Mouse (Mus musculus): ENCODE measurements around the gene Gck. TPM values are rescaled to one million over a fixed set of nuclear protein-coding genes. Genes with fewer than 3 reads are reported as not detected.

Gene Gck
- total RNA-seq, 2 experiments from 2014 or later = 0.83 to 1.2 TPM

DNA sequence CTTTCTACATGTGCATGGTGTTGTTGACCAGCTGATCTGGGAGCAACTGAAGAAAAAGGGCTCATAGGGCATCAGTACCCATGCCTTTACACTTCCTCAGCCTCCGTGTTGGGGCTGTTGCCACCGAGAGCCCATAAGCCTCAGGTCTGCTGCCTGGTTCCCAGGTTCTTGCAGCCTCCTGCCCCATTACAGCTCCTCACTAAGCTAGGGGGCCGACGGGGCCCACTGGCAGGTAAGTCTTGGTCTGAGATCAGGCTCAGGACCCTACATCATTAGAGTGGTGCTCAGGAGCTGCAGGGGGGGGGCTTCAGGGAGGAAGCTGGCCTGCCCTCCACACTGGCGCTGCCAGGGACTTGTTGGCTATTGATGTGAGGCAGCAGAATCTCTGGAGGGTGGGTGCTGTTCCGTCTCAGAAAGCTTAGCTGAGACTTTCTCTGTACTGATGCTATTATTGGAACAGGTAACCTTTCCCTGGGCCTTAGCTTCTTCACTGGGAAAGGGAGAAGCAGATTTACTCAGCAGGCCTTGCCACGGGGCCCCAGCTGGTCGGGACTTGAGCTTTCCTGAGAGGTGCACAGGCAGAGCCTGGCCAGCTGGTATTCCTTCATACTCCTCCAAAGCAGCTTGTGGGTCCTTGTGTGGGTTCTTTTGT is 93.3 kb downstream of the Gck start:
- intact Hi-C loops (cut with DNase I) = no loop called here
- DNase-seq (ENCODE audit: low spot score in 2 of 2) = no peak

DNA sequence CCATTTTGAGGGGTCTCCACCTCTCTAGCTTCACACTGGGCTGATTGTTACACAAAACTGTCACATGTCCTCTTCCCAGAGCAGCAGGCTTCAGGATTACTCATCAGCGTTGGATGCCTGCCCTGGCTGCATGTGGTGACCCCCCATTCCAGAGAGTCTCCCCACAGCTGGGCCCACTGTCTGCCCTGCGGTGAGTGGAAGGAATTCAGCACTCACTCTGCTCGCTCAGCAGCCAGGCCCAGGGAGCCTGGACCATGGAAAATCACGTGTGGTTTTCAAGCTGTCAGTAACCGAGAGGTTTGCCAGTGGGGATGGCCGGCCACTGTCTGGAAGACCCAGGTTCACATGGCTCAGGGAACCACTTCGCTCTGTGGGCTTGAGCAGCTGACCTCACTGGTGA is 94.0 kb downstream of the Gck start:
- intact Hi-C loops (cut with DNase I) = no loop called here
- peak; percentile 30 to 57 for DNase-seq (ENCODE audit: low spot score in 2 of 2)

DNA sequence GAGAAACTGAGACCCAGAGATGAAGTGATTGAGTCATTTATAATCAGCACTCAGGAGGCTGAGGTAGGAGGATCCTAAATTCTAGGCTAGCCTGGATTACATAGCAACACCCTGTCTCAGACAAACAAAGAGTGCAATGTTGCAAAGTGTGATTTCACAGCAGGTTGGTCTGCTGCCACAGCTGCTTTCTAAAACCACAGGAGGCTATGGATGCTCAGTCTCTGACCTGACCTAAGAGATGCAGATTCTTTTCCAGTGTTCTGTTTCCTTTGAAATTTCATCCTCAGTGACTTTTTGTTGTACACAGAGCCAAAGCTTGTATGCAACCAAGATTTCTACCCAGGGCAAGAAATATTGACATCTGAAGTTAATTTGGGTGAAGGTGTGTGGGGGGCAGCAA is 94.4 kb downstream of the Gck start:
- intact Hi-C loops (cut with DNase I) = no loop called here
- DNase-seq (ENCODE audit: low spot score in 2 of 2) = no peak

- intact Hi-C loops (cut with DNase I) = no loop called here
- no peak for DNase-seq (ENCODE audit: low spot score in 2 of 2)
Measured at GRCm38 (mm10) chr11:5852314-5852713, 97.6 kb downstream of the Gck start.

DNA sequence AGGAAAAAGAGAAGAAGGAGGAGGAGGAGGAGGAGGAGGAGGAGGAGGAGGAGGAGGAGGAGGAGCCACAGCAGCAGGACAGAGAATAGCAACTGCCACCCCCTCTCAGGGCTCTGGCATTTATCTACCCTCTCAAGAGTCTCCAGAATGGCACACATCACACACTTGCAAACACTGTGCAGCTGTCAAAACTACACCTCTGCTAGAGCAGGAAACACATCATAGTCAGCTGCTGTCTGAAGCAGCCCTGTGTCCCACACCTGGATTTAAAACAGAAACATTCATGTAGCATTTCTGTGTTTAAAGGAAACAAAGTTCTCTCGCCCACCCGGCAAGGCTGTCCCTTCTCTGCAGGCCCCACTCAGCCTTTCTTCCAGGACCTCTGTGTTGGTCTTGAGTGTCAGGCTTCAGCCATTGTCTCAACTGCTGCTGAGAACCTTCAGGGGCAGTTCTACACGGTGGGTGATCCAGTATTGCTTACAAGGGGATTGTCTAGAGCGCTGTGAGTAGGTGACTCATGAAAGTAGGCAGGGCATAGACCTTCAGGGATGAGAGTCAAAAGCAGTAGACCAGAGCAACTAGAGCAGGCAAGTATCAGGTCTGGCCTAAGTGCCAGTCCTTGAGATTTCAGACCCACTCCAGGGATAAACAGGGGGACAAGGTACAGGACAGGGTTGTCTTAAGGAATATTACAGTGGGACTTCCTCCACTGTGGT is 98.7 kb downstream of the Gck start:
- intact Hi-C loops (cut with DNase I) = no loop called here

More for the DNA sequence above, 98.7 kb downstream of the Gck start:
- DNase-seq (ENCODE audit: low spot score in 2 of 2) = no peak

Other genes starting within 250 kb of the Gck start
- 10 to 100 TPM; 69.2 to 76.5 TPM for gene Mrps24, start 234.4 kb downstream of the Gck start, total RNA-seq (2021)
- gene Urgcp, start 187.7 kb downstream of the Gck start, total RNA-seq (2021) = 10 to 100 TPM; 60.6 to 67.4 TPM
- gene Dbnl, start 161.6 kb downstream of the Gck start, total RNA-seq (2021) = 10 to 100 TPM; 69.2 to 74.1 TPM
- 10 to 100 TPM in 1 of 2 experiments, 1 to 10 TPM in 1; 9.2 to 12.0 TPM for gene Pgam2, start 146.3 kb downstream of the Gck start, total RNA-seq (2021)
- 10 to 100 TPM in 1 of 2 experiments, 1 to 10 TPM in 1; 9.7 to 10.9 TPM for gene Polm, start 112.1 kb downstream of the Gck start, total RNA-seq (2021)
- gene Aebp1, start 88.1 kb downstream of the Gck start, total RNA-seq (2021) = 10 to 100 TPM; 13.2 to 16.0 TPM
- gene Pold2, start 71.8 kb downstream of the Gck start, total RNA-seq (2021) = 10 to 100 TPM; 20.1 to 20.2 TPM
- gene Myl7, start 51.3 kb downstream of the Gck start, total RNA-seq (2021) = not detected
- 10 to 100 TPM; 82.9 to 87.6 TPM for gene Ykt6, start 5.6 kb upstream of the Gck start, total RNA-seq (2021)
- gene Camk2b, start 116.3 kb upstream of the Gck start, total RNA-seq (2021) = 100 to 1,000 TPM; 645 to 685 TPM
- not detected for gene A730071L15Rik, start 249.9 kb upstream of the Gck start, total RNA-seq (2021)

Data from left cerebral cortex, postnatal 25 days (tissue).